Mouse (Mus musculus): Measurements from ENCODE around the gene Mysm1.

Mysm1 gene

DNA sequence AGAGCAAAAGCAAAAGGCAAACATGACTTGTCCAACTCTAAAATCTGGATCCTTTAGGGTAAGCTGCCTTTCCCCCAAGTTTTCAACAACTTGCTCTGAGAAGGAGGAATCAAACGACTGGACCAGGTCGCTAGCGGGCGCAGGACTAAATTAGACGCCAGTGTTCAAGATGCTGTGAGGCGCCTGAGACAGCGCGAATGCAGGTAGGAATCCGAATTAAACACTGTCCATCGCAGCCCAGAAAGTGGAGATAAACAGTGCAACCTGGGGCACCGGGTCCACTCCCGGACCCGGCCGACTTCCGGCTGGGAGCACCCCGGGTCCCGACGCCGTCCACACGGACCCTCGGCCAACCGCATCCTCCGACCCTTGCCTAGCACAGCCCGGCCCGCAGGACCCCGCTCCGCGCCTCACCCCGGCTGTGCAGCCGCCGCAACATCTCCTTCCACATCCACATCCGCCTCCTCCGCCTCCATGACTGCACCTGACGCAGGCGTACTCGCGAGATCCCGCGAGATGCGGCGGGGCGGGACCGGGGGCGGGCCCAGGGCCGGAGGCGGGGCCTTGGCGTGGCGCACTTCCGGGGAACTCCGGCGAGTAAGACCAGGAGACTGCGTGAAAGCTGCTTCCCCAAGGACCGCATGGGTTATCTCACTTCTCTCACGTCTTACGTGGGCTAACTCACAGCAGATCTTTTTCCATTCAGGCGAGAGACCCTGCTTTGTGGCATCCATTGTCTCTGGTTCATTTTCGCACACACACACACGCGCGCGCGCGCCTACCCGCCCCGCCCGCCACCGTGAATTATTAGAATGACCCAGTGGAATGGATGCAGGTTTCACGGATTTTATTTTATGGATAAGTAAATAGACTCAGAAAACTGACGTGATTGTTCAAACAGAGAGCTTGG lies at the start of gene Mysm1:
Gene Mysm1 (minus strand): TSS at position 511 of the 910 bp plus-strand sequence.
- DNase-seq (ENCODE audit: low spot score) = peak; percentile 94

DNA sequence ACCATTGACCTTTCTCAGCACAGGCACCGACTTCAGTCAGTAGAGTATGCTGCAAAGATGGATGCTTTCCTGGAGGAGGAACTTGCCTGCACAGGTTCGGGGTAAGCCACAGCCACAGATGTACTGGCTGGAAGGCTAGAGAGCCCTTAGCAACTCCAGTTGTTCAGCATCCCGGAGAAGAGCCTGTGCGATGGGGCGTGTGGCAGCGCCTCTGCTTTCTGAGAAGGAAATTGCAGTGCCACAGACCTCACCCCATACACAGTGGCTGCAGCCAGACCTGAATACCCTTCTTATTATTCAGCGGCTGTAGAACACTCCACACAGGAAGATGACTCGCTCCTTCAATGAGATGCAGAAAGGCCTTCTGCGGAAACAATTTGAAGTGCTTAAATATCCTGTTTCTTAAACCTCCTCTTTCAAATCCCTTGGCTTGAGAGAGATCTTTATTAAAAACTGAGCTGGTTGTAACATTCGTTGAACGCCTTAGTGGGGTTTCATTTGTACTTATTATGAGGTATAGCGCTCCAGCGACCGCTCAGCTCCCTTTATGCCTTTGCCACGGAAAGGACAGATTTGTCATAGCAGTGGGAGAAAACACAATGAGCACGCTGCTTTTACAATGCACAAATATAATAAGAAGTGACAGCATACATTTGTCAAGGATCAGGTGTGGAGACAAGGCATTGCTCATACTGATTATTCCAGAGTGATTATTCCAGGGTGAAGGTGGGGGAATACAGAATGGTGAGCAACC lies 47.1 kb upstream of the Mysm1 start:
- no peak for DNase-seq (ENCODE audit: low spot score)

DNA sequence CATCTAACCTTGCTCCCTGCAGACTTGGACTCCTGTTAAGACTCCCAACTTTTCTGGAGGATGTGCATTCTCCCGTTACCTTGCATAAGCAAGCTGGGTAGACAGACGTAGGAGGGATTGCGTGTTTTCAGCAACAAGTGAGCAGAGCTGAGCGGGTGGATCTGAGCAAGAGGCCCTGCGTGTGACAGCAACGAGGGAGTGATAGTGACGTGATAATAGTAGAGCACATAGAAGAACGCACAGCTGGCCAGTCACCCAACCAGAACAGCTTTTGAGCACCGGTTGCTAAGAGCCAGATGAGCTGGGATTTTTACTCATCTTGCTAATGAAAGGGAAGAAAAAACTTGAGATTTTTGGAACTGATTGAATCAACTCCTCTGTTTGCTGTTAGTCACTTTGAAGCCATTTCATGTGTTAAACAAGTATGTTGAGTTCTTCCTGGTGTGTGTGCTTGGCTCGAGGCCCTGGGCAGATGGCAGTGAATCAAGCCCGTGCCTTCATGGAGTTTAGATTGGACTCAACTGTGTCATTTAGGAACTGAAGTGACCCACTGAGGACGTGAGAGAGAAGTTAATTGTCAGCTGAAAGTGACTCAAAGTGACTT lies 44.6 kb upstream of the Mysm1 start:
- DNase-seq (ENCODE audit: low spot score) = no peak

DNA sequence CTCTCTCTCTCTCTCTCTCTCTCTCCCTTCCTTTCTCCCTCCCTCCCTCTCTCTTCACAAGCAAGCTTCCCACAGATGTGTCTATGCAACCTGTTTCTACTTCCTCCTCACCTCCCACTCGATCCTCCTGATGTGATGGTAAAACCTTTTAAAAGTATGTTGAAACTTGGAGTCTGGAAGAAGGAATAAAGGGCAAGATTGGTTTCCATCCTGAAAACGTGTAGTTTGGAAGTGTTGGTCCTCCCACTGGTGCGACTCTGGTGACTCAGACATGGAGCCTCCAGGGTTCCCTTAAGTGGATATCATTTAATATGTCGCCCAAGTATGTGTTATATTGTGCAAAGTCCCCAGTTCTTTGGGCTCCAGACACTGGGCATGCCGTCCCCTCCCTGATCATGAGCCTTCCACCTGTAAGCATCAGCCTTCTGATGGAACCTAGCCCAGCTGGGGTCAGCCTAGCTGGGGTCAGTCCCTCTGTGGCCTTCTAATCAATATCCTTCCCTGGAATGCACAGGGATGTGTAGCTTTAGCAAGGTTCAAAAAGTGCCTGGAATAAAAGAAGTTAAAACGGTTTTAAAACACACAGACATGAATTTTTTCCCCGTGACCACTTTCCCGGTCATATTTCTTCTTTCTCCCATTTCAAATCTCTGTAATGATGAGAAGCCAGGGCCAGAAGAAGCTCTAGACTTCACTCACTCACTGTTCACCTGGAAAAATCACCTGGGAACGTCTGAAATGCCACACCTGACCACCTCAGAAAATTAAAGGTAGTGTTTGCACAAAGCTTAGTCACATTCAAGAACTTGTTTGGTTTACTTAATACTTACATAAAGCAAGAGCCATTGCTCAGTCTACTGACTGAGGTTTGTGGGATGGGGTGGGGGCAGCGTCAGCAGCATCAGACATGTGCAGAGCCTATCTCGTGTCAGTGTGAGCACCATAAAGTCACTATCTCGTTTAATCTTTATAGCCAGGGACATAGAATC lies 43.0 kb upstream of the Mysm1 start:
- no peak for DNase-seq (ENCODE audit: low spot score)

DNA sequence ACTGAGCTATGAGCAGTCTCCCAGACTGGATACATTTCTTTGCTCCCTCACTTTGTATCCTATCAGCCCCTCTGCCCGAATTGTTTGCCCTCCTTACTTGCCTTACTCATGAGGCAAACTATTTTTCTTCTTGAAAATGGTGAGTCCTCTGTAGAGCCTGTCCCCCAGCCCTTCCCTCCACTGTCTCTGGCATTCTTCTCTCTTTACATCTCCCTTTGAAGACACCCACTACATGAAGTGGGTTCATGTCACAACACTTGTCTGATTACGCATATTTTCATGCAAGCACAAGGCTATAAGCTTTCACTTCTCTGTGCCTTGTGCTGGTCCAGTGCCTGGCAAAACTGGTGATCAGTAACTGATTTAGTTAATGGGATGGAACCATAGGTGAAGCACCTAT lies 41.3 kb upstream of the Mysm1 start:
- no peak for DNase-seq (ENCODE audit: low spot score)

DNA sequence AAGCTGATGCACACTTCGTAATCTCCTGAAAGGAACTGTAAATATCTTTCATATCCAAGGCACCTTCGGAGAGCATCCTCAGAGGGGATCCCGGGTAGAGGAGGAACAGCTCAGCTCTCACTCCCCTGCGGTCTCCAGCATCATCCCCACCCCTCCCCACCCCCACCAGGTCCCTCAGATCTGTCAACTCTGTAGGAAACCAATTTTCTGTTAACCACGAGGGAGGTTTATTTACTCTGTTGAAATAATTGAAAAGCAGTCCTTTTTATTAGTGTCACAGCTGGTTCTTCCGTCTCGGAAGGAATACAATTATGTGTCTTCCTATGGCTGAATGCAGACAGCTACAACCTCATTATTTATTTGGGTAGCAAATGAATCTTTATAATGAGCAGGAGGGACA lies 39.3 kb upstream of the Mysm1 start:
- no peak for DNase-seq (ENCODE audit: low spot score)

DNA sequence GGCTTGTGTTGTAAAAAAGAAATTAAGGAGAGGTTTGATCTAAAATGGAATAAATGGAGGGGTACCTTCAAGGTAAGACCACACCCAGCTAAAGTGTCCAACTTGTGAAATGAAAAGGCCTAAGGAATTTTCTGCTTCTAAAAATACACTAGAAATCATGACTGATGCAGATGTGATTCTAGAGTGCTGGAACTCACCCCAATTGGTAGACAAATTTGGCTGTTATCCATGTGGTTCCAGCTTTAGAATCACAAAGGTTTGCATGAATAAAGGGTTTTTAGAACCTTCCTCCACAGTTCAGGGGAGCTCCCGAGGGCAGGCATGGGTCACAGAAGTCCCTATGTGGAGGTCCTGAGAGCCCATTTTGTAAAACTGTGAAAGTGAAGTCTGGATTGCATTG lies 33.8 kb upstream of the Mysm1 start:
- no peak for DNase-seq (ENCODE audit: low spot score)

DNA sequence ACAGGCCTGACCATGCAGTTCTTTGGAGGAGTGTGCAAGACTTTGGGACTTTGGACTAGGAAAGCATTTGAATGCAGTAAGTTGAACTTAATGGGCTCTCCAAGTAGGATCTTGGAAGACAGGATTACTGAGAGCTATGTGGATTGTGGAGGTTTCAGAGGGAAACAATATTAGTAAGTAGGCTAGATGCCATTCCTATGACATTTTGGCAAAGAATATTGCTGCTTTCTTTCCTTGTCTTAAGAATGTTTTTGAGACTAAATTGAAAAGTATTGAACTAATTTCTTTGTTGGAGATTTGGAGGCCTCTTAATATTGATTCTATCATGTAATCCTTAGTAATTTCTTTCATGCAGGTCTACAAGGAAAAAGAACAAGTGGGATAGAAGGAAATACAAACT lies 33.4 kb upstream of the Mysm1 start:
- DNase-seq (ENCODE audit: low spot score) = no peak

DNA sequence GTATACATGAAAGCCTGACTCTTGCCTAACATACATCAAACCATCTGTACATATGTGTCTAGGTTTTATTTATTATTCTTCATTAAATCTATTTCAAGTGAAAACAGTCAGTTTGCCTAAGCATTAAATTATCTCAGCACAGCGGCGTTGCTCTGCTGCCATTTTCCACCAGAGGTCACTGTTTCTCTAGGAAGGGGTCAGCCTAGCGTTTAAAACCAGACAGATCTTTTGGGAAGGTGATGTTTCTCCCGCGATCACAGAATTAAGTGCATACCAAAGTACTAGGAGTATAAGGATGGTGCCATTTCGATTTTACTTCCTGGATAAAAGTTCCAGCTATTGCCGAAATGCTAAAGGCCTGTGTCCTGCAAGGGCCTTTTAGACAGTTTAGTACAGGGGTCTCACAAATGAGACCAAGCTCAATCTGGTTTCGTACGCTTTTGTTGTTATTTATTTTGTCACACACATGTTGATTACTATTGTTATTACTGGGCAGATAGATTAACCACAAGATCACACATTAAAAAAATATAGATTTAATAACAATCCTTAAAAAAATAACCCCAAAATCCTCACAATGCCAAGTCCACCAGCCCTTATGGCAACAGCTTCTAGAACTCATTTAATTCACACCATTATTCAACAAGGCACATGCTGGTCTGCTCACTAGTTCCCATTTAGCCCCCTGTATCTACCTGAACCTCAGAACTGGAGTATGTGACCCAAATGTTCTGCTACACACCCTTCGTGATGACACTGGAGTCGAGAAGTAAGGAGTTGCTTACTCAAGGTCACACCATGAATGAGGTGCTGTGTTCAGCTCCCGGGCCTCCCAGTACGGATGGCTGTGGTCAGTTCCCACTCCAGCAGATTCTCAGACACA lies 29.5 kb upstream of the Mysm1 start:
- peak; percentile 19 for DNase-seq (ENCODE audit: low spot score)

DNA sequence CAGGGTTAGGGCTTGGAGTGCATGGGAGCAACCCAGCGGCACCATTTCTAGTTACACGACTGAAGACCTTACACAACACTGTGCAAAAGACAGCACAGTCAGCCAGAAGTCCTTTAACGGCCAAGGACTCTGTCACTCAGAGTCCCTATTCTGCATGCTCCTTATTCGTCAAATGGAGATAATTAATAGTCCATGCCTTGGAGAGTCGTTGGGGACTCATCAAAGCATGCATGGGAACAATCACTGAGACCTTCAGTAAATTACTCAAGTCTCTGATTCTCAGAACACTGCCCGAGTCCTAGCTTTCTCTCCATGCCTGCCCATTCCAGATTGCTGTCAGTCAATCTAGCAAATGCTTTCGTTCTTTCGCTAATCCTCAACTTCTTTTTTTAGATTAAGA lies 28.9 kb upstream of the Mysm1 start:
- no peak for DNase-seq (ENCODE audit: low spot score)

DNA sequence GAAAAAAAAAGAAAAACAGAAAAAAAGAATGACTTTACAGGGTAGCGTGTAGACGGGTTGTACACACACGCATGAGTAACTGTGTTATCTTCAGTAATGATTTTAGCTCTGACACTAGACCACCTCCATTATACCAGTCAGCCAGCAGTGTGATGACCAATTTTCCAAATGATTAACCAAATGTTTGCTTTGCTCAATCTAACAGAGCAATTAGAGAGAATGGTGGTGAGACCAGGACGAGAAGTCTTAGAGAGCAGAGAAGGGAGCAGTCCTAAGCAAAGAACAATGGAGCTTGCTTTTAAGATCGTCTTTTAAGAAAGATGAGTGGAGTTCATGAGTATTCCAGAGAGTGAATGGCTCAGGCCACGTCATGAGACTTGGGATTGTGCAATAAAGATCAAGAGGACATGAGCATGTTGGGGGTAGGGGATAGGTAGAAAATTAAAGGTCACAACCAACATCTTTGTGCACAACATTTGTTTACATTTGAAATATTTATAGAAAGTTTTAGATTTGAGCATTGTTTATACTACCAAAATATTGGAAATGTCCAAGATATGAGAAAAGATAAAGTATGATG lies 26.4 kb upstream of the Mysm1 start:
- DNase-seq (ENCODE audit: low spot score) = no peak

DNA sequence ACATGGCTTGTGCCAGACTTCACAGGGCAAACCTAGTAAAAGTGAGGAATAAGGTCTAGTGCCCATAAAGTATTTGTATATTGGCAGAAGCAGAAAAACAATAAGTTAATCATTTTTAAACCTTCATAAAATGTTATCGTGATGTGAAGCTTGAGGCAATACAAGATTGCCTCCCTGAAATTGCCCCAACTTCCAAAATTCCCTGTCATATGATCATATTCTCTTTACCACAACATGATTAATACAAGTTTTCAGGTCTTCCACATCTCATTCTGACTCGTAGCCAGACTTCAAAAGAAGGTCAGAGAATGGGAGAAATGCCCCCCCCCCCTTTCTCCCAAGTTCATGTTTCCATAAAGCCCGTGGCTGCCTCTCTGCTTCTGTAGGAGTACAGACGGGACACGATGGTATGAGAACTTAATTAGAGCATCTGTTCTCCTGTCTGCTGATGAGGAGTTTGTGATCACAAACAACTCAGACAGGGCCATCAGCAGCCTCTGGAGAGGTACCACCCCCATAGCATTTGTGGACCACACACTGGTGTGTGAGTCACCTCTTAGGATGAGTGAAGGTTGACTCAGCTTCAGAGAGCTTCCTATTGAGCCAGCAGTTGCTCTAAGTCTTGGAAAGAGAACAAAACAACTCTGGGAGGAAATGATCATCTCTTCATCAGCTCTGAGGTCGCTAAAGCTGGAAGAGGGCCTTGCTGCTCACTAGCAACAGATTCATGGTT lies 22.3 kb upstream of the Mysm1 start:
- DNase-seq (ENCODE audit: low spot score) = no peak

DNA sequence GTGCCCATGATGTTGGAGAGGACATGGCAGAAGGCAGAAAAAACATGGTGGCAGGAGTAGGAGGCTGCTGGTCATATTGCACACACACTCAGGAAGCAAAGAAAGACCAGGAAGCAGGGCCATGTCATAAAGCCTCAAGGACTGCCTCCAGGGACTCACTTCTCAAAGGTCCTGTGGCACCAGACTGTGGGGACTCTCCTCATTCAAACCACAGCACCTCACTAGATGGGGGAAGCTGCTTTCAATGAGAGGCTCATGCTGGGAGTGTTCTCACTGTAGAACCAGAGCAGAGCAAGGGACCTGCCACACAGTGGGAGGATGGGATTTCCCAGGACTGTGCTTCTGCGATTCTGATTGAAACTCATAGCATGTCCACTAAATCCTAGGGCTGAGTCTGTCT lies 21.2 kb upstream of the Mysm1 start:
- no peak for DNase-seq (ENCODE audit: low spot score)

DNA sequence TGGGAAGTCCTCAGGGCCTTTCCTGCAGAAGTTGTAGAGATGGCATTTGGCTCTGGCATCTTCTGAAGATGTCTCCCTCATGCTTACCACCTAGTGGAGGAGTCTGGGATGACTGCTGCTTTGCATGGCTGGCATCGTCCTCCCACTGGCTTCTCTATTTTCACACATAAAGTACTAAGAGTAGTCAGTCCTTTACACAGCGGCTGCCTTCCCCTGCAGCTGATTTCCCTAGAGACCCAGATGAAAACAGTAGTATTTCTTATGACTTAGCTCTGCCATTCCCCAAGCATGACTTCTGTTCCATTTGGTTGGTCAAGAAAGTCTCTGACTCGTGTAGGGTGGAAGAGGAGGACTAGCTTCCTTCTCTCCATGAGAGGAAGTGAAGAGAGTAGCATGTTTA lies 20.3 kb upstream of the Mysm1 start:
- no peak for DNase-seq (ENCODE audit: low spot score)

DNA sequence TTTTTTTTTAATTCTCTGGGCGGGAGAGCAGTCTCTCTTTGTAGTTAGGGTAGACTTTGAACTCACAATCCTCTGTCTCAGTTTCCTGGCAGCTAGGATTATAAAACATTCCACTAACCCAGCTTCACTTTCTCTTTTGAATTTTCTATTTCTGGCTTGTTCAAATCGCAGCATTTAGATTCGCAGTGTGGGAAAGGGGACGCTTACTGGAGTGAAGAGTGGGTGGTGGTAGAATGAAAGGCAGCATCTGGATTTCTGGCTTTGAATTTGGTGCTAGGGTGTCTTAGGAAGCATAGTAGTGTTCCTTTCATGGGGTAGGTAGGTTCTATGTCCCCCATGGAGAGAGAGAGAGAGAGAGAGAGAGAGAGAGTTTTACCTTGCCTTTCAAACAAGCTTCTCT lies 17.0 kb upstream of the Mysm1 start:
- DNase-seq (ENCODE audit: low spot score) = no peak

DNA sequence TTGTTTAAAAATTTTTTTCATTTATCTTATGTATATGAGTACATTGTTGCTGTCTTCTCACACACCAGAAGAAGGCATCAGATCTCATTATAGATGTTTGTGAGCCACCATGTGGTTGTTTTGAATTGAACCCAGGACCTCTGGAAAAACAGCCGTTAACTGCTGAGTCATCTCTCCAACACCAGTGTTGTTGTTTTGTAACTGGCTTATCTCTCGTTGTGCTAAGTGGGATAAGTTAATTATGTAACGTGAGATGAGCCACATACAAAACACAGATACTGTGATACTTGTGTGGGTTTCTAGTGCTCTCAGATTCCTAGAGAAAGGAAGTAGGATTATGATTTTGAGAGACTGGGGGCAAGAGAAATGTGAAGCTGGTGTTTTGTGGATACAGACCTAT lies 11.3 kb upstream of the Mysm1 start:
- no peak for DNase-seq (ENCODE audit: low spot score)

DNA sequence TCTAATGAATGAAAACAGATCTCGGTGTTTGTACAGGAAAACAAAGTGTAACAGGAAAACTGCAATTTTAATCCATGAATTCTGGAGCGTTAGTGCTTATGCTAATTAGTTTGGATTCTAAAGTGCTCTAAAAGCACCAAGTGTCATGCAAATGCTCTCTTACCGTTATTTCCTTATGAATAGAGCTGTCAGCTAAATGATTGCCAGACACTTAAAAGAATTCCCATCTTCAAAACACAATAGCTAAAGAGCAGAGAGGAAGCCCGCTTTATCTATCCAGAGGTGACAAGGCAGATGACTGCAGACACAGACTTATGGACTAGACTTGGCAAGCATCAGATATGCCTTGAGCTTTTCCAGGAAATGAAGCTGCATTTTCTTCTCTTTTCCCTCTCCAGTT lies 8.8 kb upstream of the Mysm1 start:
- DNase-seq (ENCODE audit: low spot score) = no peak

DNA sequence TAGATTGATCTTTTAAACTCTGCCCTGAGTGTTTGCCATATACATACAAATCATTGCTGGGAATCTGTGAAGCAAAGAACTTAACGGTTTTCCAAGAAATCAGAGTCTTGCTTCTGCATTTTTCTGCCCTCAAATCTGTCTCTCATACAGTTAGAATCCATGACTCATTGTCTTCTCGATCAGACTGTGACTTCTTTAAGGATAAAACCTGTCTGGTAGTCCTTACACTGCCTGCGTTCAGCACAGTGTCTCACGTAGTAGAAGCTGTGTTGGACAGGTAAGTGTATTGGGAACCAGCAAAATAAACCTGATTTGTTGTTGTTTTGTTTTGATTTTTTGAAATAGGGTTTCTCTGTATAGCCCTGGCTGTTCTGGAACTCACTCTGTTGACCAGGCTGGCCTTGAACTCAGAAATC lies 608 bp upstream of the Mysm1 start:
- DNase-seq (ENCODE audit: low spot score) = no peak

DNA sequence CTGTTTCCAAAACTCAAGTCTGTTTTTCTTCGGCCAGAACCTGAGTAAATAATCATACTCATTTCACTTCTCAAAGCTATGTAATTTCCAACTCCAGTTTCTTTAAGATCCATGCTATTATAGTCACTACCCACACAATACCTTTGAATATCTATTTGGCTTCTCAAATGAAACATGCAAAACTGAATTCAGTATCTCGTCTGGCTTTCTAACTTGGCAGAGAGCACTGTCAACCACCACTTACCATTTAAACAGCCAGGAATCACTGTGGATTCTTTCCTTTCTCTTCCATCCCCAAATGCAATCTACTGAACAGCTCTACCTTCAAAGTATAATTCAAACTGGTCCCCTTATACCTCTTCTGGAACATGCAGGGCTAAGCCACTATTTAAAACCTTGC lies 5.6 kb downstream of the Mysm1 start:
- no peak for DNase-seq (ENCODE audit: low spot score)

DNA sequence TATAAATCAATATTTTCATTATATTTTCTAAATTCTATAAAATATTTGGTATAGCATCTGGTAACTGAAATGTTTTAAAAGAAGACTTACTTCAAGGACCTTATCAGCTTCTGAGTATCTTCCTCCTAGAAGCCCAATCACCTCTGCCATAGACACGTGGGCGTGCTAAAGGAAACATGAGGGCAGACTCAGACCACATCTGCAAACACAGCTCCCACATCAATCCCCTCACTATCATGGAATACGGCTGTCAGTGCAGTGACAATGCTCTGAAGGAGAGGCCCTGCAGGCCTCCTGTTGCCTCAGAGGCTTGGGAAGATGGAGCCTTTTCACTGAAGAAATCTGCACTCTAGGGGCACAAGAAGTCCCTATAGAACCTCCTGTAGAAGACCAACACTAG lies 26.1 kb downstream of the Mysm1 start:
- no peak for DNase-seq (ENCODE audit: low spot score)

Measured in yolk sac, embryonic 10.5 days (tissue).